Mouse (Mus musculus): ENCODE data around the gene Mrpl14.

The Mrpl14 gene

GRCm38 (mm10) chr17:45686716-45687115 is 594 bp downstream of the Mrpl14 start, which contains the start of gene Tmem63b:
Tmem63b (minus strand) TSS chr17:45686905.
- DNase-seq (ENCODE audit: low spot score in 2 of 2) = no peak

GRCm38 (mm10) chr17:45689120-45689519 is 3.0 kb downstream of the Mrpl14 start:
- DNase-seq (ENCODE audit: low spot score in 2 of 2) = no peak

GRCm38 (mm10) chr17:45690044-45690443 is 3.9 kb downstream of the Mrpl14 start:
- DNase-seq (ENCODE audit: low spot score in 2 of 2) = no peak

GRCm38 (mm10) chr17:45692159-45692558 is 6.0 kb downstream of the Mrpl14 start:
- DNase-seq (ENCODE audit: low spot score in 2 of 2) = no peak

GRCm38 (mm10) chr17:45693812-45694565 is 7.9 kb downstream of the Mrpl14 start:
- no peak for DNase-seq (ENCODE audit: low spot score in 2 of 2)

GRCm38 (mm10) chr17:45695227-45696120 is 9.4 kb downstream of the Mrpl14 start:
- DNase-seq (ENCODE audit: low spot score in 2 of 2) = no peak

GRCm38 (mm10) chr17:45696981-45697380 is 10.9 kb downstream of the Mrpl14 start:
- no peak for DNase-seq (ENCODE audit: low spot score in 2 of 2)

- no peak for DNase-seq (ENCODE audit: low spot score in 2 of 2)
These were observed 12.2 kb downstream of the Mrpl14 start for GRCm38 (mm10) chr17:45698368-45698767.

- no peak for DNase-seq (ENCODE audit: low spot score in 2 of 2)
These were observed 13.1 kb downstream of the Mrpl14 start for GRCm38 (mm10) chr17:45699039-45699740.

- DNase-seq (ENCODE audit: low spot score in 2 of 2) = no peak
These were observed 14.5 kb downstream of the Mrpl14 start for GRCm38 (mm10) chr17:45700496-45701235.

GRCm38 (mm10) chr17:45701236-45701591 is 15.1 kb downstream of the Mrpl14 start:
- DNase-seq (ENCODE audit: low spot score in 2 of 2) = no peak

- DNase-seq (ENCODE audit: low spot score in 2 of 2) = no peak
These were observed 16.1 kb downstream of the Mrpl14 start for GRCm38 (mm10) chr17:45702254-45702653.

- DNase-seq (ENCODE audit: low spot score in 2 of 2) = no peak
These were observed 17.1 kb downstream of the Mrpl14 start for GRCm38 (mm10) chr17:45703187-45703586.

GRCm38 (mm10) chr17:45706796-45707195 is 20.7 kb downstream of the Mrpl14 start:
- DNase-seq (ENCODE audit: low spot score in 2 of 2) = no peak

GRCm38 (mm10) chr17:45707376-45707775 is 21.3 kb downstream of the Mrpl14 start:
- no peak for DNase-seq (ENCODE audit: low spot score in 2 of 2)

- DNase-seq (ENCODE audit: low spot score in 2 of 2) = no peak
These were observed 22.1 kb downstream of the Mrpl14 start for GRCm38 (mm10) chr17:45708179-45708578.

- DNase-seq (ENCODE audit: low spot score in 2 of 2) = no peak
These were observed 23.7 kb downstream of the Mrpl14 start for GRCm38 (mm10) chr17:45709829-45710228.

GRCm38 (mm10) chr17:45710407-45710806 is 24.3 kb downstream of the Mrpl14 start:
- DNase-seq (ENCODE audit: low spot score in 2 of 2) = no peak

- no peak for DNase-seq (ENCODE audit: low spot score in 2 of 2)
These were observed 25.4 kb downstream of the Mrpl14 start for GRCm38 (mm10) chr17:45711525-45711924.

- peak in 1 of 2 experiments; percentile 84 for DNase-seq (ENCODE audit: low spot score in 2 of 2)
These were observed 32.2 kb downstream of the Mrpl14 start for GRCm38 (mm10) chr17:45718323-45718722.
